Mouse (Mus musculus) embryonic fibroblast, embryonic 13.5 days (primary cell): Measurements from ENCODE around the gene Atp5l. TPM values are rescaled to one million over a fixed set of nuclear protein-coding genes. Genes with fewer than 3 reads are reported as not detected.

Experiments used
- H3K27ac ChIP-seq: 2 replicates; pipeline ENCODE4 v1.5.1; 2012; ENCODE audit warnings: low read length, control low read depth, inconsistent platforms; ENCODE audit not compliant: insufficient read depth
- H3K4me1 ChIP-seq: 2 replicates; pipeline ENCODE4 v1.6.1; 2011; ENCODE audit warnings: low read length; ENCODE audit not compliant: control insufficient read depth, insufficient read depth
- H3K4me3 ChIP-seq: 2 replicates; pipeline ENCODE4 v1.5.1; 2011; ENCODE audit warnings: mild to moderate bottlenecking, control low read depth, low read length; ENCODE audit not compliant: insufficient read depth
- CTCF ChIP-seq: IDR thresholded peaks from 2 replicates; pipeline ENCODE4 v1.5.1; 2011; ENCODE audit warnings: mild to moderate bottlenecking, control low read depth, low read length, moderate library complexity, borderline replicate concordance; ENCODE audit not compliant: insufficient read depth
- POLR2A ChIP-seq: IDR thresholded peaks from 2 replicates; pipeline ENCODE4 v1.6.1; 2011; ENCODE audit warnings: low read depth, mild to moderate bottlenecking, control low read depth, low read length, moderate library complexity
- polyA plus RNA-seq: library from polyadenylated mRNA; stranded (reverse); fragments of >200 nt; gene quantifications from 2 replicates; pipeline ENCODE4 v1.2.4, GENCODE M21; 2011; ENCODE audit warnings: low read depth; ENCODE audit not compliant: missing spikeins, insufficient read length

Atp5l gene
- polyA plus RNA-seq, 1 experiment, result 285 TPM

DNA sequence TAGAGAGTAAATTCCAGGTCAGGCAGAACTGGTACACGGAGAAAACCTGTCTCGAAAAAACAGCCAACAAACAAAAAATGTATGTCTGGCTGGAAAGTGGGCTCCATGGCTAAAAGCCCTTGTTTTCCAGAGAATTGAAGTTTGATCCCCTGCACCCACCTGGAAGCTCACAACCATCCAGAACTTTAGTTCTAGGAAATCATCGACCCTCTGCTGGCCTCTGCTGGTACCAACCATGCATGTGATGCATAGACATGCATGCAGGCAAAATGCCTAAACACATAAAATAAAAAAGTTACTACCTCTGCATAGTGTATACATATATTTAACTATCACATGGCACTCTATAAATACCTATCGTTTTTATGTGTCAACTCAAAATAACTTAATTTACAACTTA is 20.1 kb downstream of the Atp5l start:
- no peak overlapping the region for H3K27ac ChIP-seq
- H3K4me3 ChIP-seq, result no peak overlapping the region
- H3K4me1 ChIP-seq, result peaks cover 12% of the 10 kb centered on the region
- no peak for TF ChIP-seq CTCF

DNA sequence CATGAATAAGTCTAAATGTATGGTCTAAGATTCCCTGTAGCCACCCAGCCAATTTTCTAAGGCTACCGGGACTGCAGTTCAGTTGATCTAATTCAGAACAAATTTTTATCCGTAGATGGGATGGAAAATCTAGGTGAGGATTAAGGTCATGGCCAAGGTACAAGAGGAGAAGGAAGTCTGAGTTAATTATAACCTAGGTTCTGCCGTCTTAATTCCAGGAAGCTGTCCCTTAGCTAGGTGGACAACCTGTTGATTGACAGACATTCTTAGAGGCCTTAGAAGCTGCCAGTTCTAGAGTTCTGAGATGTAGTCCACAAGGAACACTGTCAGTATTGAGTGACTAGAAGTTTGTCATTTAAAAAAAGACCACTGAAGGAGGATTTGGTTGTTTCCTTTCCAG is 20.8 kb downstream of the Atp5l start:
- Histone ChIP-seq H3K27ac (no peak overlapping the region), H3K4me1 (peaks cover 10% of the 10 kb centered on the region), H3K4me3 (no peak overlapping the region)
- no peak for TF ChIP-seq CTCF
- TF ChIP-seq POLR2A, result no peak

DNA sequence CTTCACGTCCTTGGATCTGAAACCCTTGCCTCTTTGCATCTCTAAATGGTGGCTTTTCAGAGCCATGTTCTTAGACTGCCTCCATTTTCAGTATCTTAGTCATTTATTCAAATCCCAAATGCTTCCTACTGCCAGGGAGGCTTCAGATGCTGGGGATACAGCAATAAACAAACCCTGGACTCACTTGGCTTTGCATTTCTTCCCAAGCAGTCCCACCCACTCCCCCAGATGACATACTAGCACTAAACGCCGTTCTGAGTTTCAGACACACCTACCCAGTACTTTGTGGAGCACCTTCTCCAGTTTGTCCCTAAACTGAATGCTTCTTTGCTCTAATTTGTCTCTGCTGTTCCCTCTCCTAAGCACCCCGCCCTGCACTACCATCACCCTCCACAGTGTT is 23.5 kb downstream of the Atp5l start:
- no peak for TF ChIP-seq CTCF
- no peak for TF ChIP-seq POLR2A
- Histone ChIP-seq H3K27ac (no peak overlapping the region), H3K4me1 (peaks cover 5% of the 10 kb centered on the region; the same call in 1 of the 2 replicates), H3K4me3 (no peak overlapping the region)

DNA sequence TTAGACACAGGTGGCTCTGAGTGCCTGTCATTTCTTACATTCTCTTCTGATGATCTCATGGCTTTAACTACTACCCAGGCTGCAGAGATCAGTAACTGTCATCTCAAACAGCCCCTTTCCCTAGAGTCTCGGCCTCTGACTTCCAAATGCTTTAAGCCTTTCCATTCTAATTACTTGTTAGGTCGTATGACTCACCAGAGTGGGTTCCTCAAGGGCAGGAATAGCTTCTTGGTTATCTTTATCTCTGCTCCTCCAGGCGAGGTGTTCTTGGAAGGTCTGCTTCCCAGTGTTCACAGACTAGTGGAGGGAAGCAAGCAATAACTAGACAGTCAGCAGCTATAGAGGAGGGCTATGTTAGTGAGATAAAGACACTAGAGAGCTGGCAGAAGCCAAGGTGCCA is 27.9 kb downstream of the Atp5l start:
- Histone ChIP-seq H3K4me1 (peaks cover 5% of the 10 kb centered on the region; the same call in 1 of the 2 replicates), H3K27ac (no peak overlapping the region), H3K4me3 (no peak overlapping the region)
- TF ChIP-seq POLR2A (no peak), CTCF (no peak)

DNA sequence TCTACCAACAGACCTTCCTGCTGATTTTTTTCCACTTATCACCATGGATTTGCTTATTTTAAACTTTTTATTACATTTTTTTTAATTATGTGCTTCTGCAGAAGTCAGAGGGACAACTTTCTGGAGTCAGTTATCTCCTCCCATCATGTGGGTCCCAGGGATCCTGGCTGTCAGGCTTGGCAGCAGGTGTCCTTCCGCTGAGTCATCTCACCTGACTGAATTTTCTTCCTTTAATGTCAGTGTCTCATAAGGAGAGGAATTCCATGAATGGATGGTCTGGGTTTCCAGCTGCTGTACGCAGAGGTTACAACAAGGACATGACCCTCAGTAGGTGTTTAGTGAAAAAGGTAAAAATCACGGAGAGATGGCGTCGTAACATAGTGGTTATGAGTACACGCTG is 29.3 kb downstream of the Atp5l start:
- peaks cover 5% of the 10 kb centered on the region; the same call in 1 of the 2 replicates for H3K4me1 ChIP-seq
- no peak overlapping the region for H3K4me3 ChIP-seq
- H3K27ac ChIP-seq, result no peak overlapping the region
- no peak for TF ChIP-seq POLR2A
- no peak for TF ChIP-seq CTCF

DNA sequence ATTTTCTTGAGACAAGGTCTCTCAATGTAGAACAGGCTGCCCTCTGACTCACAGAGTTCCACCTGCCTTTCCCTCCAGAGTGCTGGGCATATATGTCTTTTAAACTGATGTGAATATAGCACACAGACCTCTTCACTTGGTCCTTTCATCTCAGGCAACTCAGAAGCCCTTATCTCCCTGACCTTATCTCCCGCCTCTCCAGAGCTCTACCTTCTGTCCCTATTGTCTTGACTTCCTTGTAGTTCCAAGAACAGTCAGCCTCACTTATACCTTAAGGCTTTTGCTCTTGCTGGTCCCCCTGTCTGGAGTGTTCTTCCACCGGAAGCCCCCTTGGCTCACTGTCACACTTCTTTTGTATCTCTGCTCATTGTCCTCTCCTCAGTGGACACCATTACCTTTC is 30.4 kb downstream of the Atp5l start:
- H3K4me3 ChIP-seq, result no peak overlapping the region
- no peak overlapping the region for H3K27ac ChIP-seq
- H3K4me1 ChIP-seq, result peaks cover 5% of the 10 kb centered on the region; the same call in 1 of the 2 replicates
- no peak for TF ChIP-seq CTCF
- TF ChIP-seq POLR2A, result no peak

DNA sequence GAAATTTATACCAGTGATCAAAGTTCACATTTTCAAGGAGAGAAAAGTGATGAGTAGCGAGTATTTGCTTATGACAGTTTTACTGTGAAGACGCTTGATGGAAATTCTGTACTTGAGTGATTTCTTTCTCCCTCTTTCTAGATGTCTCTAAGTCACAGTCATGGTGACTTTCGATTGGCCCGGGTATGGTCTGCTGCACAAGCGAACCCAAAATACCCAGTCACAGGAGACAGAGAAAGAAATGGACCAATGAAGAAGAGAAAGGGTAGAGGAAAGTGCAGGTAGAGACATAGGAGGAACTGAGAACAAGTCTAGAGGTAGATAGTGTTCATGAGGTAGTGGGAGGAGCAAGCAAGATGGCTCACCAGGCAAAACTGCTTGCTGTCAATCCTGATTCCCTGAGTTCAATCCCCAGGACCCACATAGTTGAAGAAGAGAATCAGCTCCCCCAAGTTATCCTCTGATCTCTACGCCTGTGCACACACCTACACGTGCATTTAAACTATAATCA is 32.4 kb downstream of the Atp5l start:
- TF ChIP-seq POLR2A (no peak), CTCF (no peak)
- H3K4me1 ChIP-seq, result peaks cover 5% of the 10 kb centered on the region; the same call in 1 of the 2 replicates
- H3K27ac ChIP-seq, result no peak overlapping the region
- no peak overlapping the region for H3K4me3 ChIP-seq

DNA sequence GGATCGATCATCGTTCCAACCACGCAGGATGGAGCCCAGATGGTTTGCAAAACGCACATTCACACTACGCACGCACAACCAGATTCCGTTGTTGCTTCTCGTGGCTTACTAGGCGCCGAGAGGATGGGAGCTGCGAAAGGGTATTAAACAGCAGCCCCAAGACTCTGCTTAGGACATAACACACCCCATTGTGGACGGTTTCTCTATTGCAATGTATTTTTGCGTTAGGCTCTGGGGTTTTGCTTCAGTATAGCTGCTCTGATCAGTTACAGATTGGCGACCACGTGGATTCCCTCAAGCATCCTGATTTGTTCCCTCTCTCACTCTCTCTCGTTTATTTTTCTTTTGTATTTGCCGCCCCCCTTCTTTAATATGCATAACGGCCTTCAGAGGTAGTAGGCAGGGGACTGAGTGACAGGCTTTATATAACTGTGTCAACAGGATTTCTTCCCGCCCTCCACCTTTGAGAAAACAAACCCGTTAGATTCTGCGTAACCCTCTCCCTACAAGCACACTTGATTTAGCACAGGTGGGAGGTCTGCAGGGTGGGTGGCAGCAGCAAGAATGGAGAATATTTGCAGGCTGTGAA is 37.5 kb downstream of the Atp5l start:
- peak overlapping the region; percentile 96 for H3K4me3 ChIP-seq
- peaks cover 2% of the 10 kb centered on the region; the same call in 1 of the 2 replicates for H3K4me1 ChIP-seq
- no peak for TF ChIP-seq POLR2A
- no peak for TF ChIP-seq CTCF
- H3K27ac ChIP-seq, result no peak overlapping the region

DNA sequence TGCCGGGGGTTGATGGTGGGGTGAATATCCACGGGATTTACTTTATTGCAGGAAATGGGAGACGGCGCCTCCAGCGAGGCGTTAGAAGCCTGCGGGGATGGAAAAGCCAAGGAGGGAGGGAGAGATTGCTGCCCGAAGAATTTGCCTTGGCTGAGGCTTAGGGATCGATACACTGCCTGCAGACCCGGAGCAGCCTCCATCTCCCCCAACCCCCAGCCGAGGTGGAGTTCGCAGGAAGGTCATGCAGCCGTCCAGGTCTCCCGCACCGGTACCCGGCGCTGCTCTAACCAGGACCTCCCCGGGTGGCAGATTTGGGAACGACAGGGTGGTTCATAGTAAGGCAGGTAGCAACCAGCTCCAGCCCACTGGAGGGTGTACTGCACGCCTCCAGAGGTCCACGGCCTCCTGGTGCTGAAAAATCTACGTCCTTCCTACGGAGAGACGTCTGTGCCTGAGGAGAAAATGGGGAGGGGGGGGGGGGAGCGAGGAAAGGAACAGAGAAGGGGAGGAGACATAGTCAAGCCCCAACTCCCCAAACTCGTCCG is 38.0 kb downstream of the Atp5l start:
- Histone ChIP-seq H3K27ac (no peak overlapping the region), H3K4me1 (peaks cover 4% of the 10 kb centered on the region; the same call in 1 of the 2 replicates), H3K4me3 (peak overlapping the region; percentile 96)
- no peak for TF ChIP-seq POLR2A
- 0 out of 2 replicates have a peak, but pooled peaks have one; percentile 6 for TF ChIP-seq CTCF

DNA sequence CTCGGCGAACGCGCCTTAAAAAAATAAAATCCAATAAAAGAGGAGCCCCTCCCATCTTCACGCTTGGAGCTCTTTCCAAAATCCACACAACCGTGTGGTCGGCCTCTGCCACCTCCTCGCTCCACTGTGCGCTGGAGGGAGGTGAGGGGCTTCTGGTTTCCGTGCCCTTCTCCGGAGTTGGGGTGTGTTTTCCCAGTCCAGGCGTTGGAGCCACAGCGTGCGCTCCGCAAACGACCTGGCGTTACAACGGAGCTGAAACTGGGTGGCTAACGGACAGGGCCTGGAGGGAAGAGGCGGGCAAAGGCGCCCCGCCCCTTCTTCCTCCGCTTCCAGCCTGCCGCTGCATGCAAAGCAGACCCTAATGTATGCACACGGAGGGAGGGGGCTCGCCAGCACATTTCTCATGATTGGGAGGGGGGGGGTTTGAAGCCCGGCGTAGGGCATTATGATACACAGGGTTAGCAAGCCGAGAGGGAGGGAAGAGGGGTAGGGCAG is 38.6 kb downstream of the Atp5l start:
- TF ChIP-seq POLR2A (peak; percentile 96), CTCF (no peak)
- Histone ChIP-seq H3K4me1 (peaks cover 8% of the 10 kb centered on the region), H3K4me3 (peak overlapping the region; percentile 96), H3K27ac (peak overlapping the region; percentile 94)
